Comparison of ENCODE assay signal across 15 mouse cellular contexts in genomic region chr2:170913863-170914262, GRCm38 (mm10).
"Had no signal": no experiment of that assay in that cellular context is flagged by ENCODE, and none has a peak within 500 bp of the region (broad histone marks: within the 10 kb centered on the region; RNA-seq: fewer than 3 reads in every experiment).

No protein-coding gene starts in this region.

- H3K9me3 ChIP-seq: liver, embryonic 15.5 days; neural tube, embryonic 12.5 days; stomach, embryonic 15.5 days had no signal

- H3K36me3 ChIP-seq: liver, embryonic 15.5 days; neural tube, embryonic 12.5 days; stomach, embryonic 15.5 days had no signal

- H3K4me2 ChIP-seq: liver, embryonic 11.5 days; liver, embryonic 15.5 days; neural tube, embryonic 12.5 days; stomach, embryonic 15.5 days had no signal

- H3K4me3 ChIP-seq: liver, embryonic 15.5 days; myocyte; neural tube, embryonic 12.5 days; stomach, embryonic 15.5 days had no signal

- DNase-seq: kidney, adult 18-20 months; kidney, postnatal 14 days; left cerebral cortex, postnatal 4 days; lung, adult 2 months; lung, postnatal 4 days; retina, postnatal 1 day; right cerebral cortex, postnatal 4 days; spleen, adult 18-20 months; thymus, postnatal 4 days had no signal

- H3K27ac ChIP-seq: liver, embryonic 15.5 days; neural tube, embryonic 12.5 days; stomach, embryonic 15.5 days had no signal

- ATAC-seq: lung, postnatal 0 days had no signal

- H3K9ac ChIP-seq: liver, embryonic 15.5 days; neural tube, embryonic 12.5 days; stomach, embryonic 15.5 days had no signal

- H3K27me3 ChIP-seq: liver, embryonic 15.5 days; neural tube, embryonic 12.5 days; stomach, embryonic 15.5 days had no signal

- H3K4me1 ChIP-seq: liver, embryonic 15.5 days; stomach, embryonic 15.5 days had no signal
